Mouse (Mus musculus) left cerebral cortex, postnatal 4 days (tissue): ENCODE results near the gene Olfr103. TPM values are rescaled to one million over a fixed set of nuclear protein-coding genes. Genes with fewer than 3 reads are reported as not detected.

Source experiments
- DNase-seq: peaks from one replicate; pipeline ENCODE4 v3.0.0-alpha.2; 2022
- intact Hi-C: fragments of 180-260 bp; cut with DNase I; formaldehyde crosslinking; loops from one replicate; pipeline ENCODE4 v1.15.1; 2025
- total RNA-seq, 2 experiments: library from RNA; stranded (reverse); gene quantifications; 2 replicates each; pipeline ENCODE4 v1.2.3; 2021

Olfr103 gene
- total RNA-seq, result not detected

DNA sequence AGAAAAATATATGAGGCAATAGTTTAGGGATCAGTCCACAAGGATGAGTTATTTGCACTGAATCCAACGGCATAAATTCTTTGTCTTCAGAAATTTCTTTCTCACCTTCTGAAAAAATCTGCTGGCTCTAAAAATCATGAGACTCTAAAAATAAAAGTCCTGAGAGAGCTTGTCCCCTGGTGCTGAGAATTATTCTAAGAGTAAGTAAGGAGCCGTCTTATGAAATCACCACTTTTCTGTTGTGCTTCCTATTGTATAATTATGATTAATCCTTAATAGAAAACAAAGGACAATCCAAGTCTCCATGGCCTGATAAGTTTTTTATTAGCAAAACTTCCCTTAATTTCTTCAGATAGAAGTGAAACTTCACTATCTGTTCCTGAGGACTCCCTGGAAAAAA lies at the start of gene Olfr103:
Gene Olfr103 (minus strand): TSS at position 101 of the 400 bp plus-strand sequence.
- intact Hi-C loops, result no loop called here
- DNase-seq, result no peak

DNA sequence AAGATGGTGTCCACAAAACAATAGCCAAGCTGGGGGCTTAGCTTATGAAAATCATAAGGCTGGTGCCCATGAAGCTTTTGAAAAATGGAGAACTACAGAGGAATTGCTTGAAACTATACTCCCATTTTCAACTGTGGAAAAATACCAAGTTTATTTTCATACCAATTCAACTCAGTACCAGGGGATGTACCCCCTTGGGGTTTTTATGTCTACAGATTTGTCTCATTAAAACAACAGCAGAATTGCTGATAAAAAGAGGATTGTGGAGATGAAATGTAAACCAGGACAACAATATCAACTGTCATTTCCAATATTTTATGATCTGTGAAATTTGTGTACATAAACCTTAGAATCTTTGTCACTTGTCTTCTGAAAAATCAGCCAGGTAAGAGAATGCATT lies 39.2 kb upstream of the Olfr103 start, which contains the start of gene Olfr105-ps:
Gene Olfr105-ps (plus strand): TSS at position 301 of the 400 bp plus-strand sequence.
- no peak for DNase-seq
- intact Hi-C loops, result no loop called here

DNA sequence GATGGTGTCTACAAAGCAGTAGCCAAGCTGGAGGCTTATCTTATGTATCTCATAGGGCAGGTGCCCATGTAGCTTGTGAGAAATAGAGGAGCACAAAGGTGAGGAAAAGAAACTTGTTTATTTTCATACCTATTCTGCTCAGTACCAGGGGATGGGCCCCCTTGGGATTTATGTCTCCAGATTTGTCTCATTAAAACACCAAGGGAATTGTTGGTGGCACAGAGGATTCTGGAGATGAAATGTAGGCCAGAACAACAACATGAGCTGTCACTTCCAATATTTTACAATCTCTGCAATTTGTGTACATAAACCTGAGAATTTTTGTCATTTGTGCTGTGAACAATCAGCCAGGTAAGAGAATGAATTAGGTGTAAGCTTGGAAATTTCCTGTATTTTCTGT lies 19.8 kb upstream of the Olfr103 start, which contains the start of gene Olfr104-ps:
Gene Olfr104-ps (plus strand): TSS at position 301 of the 400 bp plus-strand sequence.
- DNase-seq, result no peak
- intact Hi-C loops, result no loop called here

DNA sequence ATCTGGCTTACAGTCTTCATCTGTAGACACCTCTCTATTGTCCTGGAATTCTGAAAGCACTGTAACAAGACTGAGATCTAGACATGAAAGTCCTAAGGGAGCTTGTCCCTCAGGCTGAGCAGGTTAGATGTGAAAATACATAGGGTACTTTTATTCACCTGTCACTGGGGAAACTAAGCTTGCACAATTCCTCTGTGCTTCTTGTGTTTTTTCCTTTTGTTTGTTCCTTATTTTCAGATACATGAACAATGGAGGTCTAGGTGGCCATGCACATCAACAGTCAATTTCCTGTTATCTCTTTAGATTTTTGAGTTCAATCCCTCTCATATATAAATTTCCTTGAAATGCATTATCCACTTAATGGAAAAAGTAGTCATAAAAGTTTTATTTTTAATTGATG lies 22.5 kb downstream of the Olfr103 start, which contains the start of gene Olfr102:
Gene Olfr102 (minus strand): TSS at position 101 of the 400 bp plus-strand sequence.
- DNase-seq, result no peak
- intact Hi-C loops, result no loop called here

DNA sequence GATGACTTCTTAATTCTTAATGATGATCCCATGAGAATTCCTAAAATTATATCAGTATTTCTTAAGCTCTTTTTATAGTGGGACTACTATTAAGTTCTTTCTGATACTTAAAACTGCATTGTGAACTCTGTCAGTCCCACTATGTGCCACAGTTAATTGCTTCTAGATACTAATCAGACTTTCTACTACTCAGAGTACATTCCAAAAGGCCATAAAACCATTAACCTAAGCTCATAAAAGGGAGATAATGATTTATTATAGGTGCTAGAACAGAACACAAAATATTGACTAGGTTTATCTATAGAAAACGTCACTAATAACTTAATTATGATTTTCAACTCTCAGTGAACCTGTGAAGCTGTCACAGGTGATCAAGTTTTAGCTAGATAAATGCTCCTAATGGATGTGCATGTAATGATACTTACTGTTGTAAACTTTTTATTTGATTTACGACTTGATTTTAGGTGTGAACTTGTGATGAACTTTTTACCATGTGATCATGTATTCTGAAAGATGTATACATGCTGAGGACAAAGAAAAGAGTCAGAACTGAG lies 29.3 kb downstream of the Olfr103 start:
- intact Hi-C loops, result no loop called here
- no peak for DNase-seq

DNA sequence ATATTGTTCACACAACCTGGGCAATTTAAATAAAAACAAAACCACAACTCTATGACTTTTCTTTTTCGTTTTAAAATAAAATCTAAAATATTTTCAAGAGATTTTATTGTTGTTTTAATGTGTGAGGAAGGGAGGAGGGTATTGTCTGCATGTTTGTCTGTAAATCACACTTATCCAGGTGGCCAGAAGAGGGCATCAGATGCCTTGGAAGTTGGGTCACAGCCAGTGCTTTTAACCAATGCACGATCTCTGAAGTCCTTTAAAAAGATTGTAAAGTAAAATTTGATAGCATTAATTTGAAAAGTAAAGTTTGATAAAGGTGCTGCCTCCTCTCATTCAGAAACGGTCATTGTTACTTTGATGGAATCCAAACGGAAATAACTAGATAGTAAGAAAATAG lies 31.0 kb downstream of the Olfr103 start:
- intact Hi-C loops, result no loop called here
- no peak for DNase-seq

DNA sequence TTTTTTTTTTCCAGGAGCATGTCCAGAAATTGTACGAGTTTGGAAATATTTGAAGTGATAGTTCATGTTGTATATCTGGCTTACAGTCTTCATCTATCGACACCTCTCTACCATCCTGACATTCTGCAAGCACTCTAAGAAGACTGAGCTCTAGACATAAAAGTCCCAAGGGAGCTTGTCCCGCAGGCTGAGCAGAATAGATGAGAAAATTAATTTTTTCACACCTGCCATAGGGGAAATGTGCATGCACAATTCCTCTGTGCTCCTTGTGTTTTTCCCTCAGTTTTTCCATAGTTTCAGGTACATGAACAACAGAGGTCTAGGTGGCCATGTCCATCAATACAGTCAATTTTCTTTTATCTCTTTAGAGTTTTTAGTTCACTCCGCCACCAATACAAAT lies 35.3 kb downstream of the Olfr103 start, which contains the start of gene Olfr101:
Gene Olfr101 (minus strand): TSS at position 101 of the 400 bp plus-strand sequence.
- intact Hi-C loops, result no loop called here
- DNase-seq, result no peak

Other genes starting within 250 kb of the Olfr103 start
- not detected for gene Olfr91, start 241.4 kb downstream of the Olfr103 start, total RNA-seq
- gene Olfr92, start 219.6 kb downstream of the Olfr103 start, total RNA-seq, result not detected
- gene Olfr93, start 178.2 kb downstream of the Olfr103 start, total RNA-seq, result not detected
- not detected for gene Ubd, start 145.8 kb downstream of the Olfr103 start, total RNA-seq
- gene Olfr94, start 138.7 kb downstream of the Olfr103 start, total RNA-seq, result not detected
- gene Olfr95, start 126.6 kb downstream of the Olfr103 start, total RNA-seq, result not detected
- not detected for gene Olfr96, start 119.6 kb downstream of the Olfr103 start, total RNA-seq
- not detected for gene Olfr97, start 102.4 kb downstream of the Olfr103 start, total RNA-seq
- gene Olfr98, start 75.9 kb downstream of the Olfr103 start, total RNA-seq, result not detected
- gene H2-M3, start 69.5 kb downstream of the Olfr103 start, total RNA-seq, result 1 to 10 TPM; 1.6 to 1.7 TPM
- gene Olfr99, start 56.2 kb downstream of the Olfr103 start, total RNA-seq, result not detected
- gene Olfr101, start 35.4 kb downstream of the Olfr103 start, total RNA-seq, result not detected
- gene Olfr102, start 22.6 kb downstream of the Olfr103 start, total RNA-seq, result not detected
- not detected for gene Olfr104-ps, start 19.9 kb upstream of the Olfr103 start, total RNA-seq
- gene Olfr105-ps, start 39.3 kb upstream of the Olfr103 start, total RNA-seq, result not detected
- gene Olfr106-ps, start 50.7 kb upstream of the Olfr103 start, total RNA-seq, result not detected
- not detected for gene Olfr107, start 59.5 kb upstream of the Olfr103 start, total RNA-seq
- not detected for gene Olfr108, start 105.8 kb upstream of the Olfr103 start, total RNA-seq
- not detected for gene Olfr109, start 119.2 kb upstream of the Olfr103 start, total RNA-seq
- gene H2-M2, start 143.9 kb upstream of the Olfr103 start, total RNA-seq, result not detected
- gene Olfr110, start 152.8 kb upstream of the Olfr103 start, total RNA-seq, result not detected
- gene Olfr111, start 168.3 kb upstream of the Olfr103 start, total RNA-seq, result under 1 TPM in 1 of 2 experiments, not detected in 1; 0.18 TPM
- gene Olfr112, start 229.8 kb upstream of the Olfr103 start, total RNA-seq, result not detected
- gene Olfr113, start 238.0 kb upstream of the Olfr103 start, total RNA-seq, result not detected